Mouse (Mus musculus): ENCODE measurements around the gene Ogfr.

- TF ChIP-seq CTCF (IDR thresholded peaks at IDR 0.05; ENCODE audit: extremely low read depth, insufficient read length, insufficient replicate concordance, low read depth, low read length) (no peak), POLR2A (IDR thresholded peaks at IDR 0.05; ENCODE audit: low read depth, low read length) (no peak)
Observed at GRCm38 (mm10) chr2:180642555-180643260, 53.7 kb downstream of the Ogfr start, which contains the start of gene Tcfl5.

Data from small intestine, adult 2 months (tissue).